Mouse (Mus musculus) neural tube, embryonic 12.5 days (tissue): ENCODE results near the gene Rnf44. TPM values are rescaled to one million over a fixed set of nuclear protein-coding genes. Genes with fewer than 3 reads are reported as not detected.
A peak's percentile ranks its signal among the peaks of the same experiment; 100 is the strongest.

Source experiments
- ATAC-seq: fragments of 200-750 bp; cut with Nextera tagmentation; 2 replicates; pipeline ENCODE4 v1.8.0; 2017; ENCODE audit warnings: low read depth, mild to moderate bottlenecking, moderate TSS enrichment, moderate library complexity; ENCODE audit not compliant: low FRiP score
- H3K27ac ChIP-seq: fragments of 300-500 bp; sonication (generic); 2 replicates; pipeline ENCODE4 v1.5.1; 2016
- H3K27me3 ChIP-seq: fragments of 300-500 bp; sonication (generic); replicated peaks from 2 replicates; pipeline ENCODE4 v1.6.1; 2016; ENCODE audit warnings: mild to moderate bottlenecking
- H3K36me3 ChIP-seq: fragments of 300-500 bp; sonication (generic); 2 replicates; pipeline ENCODE4 v1.6.1; 2016; ENCODE audit warnings: mild to moderate bottlenecking
- H3K4me1 ChIP-seq: fragments of 300-500 bp; sonication (generic); 2 replicates; pipeline ENCODE4 v1.6.1; 2016
- H3K4me2 ChIP-seq: fragments of 300-500 bp; sonication (generic); replicated peaks from 2 replicates; pipeline ENCODE4 v1.6.1; 2016; ENCODE audit warnings: mild to moderate bottlenecking
- H3K4me3 ChIP-seq: fragments of 300-500 bp; sonication (generic); 2 replicates; pipeline ENCODE4 v1.5.1; 2016
- H3K9ac ChIP-seq: fragments of 300-500 bp; sonication (generic); 2 replicates; pipeline ENCODE4 v1.6.1; 2016; ENCODE audit warnings: mild to moderate bottlenecking
- H3K9me3 ChIP-seq: fragments of 300-500 bp; sonication (generic); 2 replicates; pipeline ENCODE4 v1.6.1; 2016; ENCODE audit warnings: mild to moderate bottlenecking
- WGBS: fragments of 180-500 bp; shearing (Covaris S2); methylation state at CpG from one replicate; pipeline ENCODE4 v1.1.7; 2016; 5-methylcytosine and 5-hydroxymethylcytosine counted together
- polyA plus RNA-seq: library from polyadenylated mRNA; unstranded; fragments of >200 nt; fragmentation: Nextera tagmentation; extraction: Ambion mirVana; gene quantifications from 2 replicates; pipeline ENCODE4 v1.2.1, GENCODE M21; 2016

Gene Rnf44
- polyA plus RNA-seq, 1 experiment from 2014 or later: 105 TPM

- Histone ChIP-seq H3K4me1 (peaks cover 27% of the 10 kb centered on the region), H3K36me3 (peaks cover 53% of the 10 kb centered on the region), H3K9ac (peak overlapping the region; percentile 96; the same call in 1 of the 2 replicates), H3K4me3 (0 out of 2 replicates have a peak overlapping the region, but pooled peaks have one; percentile 1), H3K27ac (no peak overlapping the region), H3K27me3 (no peaks in the 10 kb centered on the region), H3K4me2 (peak overlapping the region; percentile 80), H3K9me3 (no peaks in the 10 kb centered on the region)
- WGBS: 79% methylated on average over 3 of the region's 3 CpGs
- no peak for ATAC-seq
Observed at GRCm38 (mm10) chr13:54684140-54684896, 9.4 kb downstream of the Rnf44 start.

- no peak for ATAC-seq
Observed at GRCm38 (mm10) chr13:54683301-54683700, 10.4 kb downstream of the Rnf44 start.

GRCm38 (mm10) chr13:54681291-54681690 lies 12.4 kb downstream of the Rnf44 start:
- 91% methylated on average over 8 of the region's 8 CpGs for WGBS
- ATAC-seq: no peak
- H3K4me3 ChIP-seq: no peak overlapping the region
- no peak overlapping the region for H3K27ac ChIP-seq
- H3K4me1 ChIP-seq: peaks cover 22% of the 10 kb centered on the region
- H3K4me2 ChIP-seq: no peak overlapping the region
- H3K9me3 ChIP-seq: no peaks in the 10 kb centered on the region
- H3K36me3 ChIP-seq: peaks cover 61% of the 10 kb centered on the region
- H3K9ac ChIP-seq: no peak overlapping the region
- no peaks in the 10 kb centered on the region for H3K27me3 ChIP-seq

More at GRCm38 (mm10) chr13:54683301-54683700, 10.4 kb downstream of the Rnf44 start:
- Histone ChIP-seq H3K27me3 (no peaks in the 10 kb centered on the region), H3K4me3 (no peak overlapping the region), H3K36me3 (peaks cover 61% of the 10 kb centered on the region), H3K4me1 (peaks cover 23% of the 10 kb centered on the region), H3K4me2 (no peak overlapping the region), H3K27ac (no peak overlapping the region), H3K9me3 (no peaks in the 10 kb centered on the region), H3K9ac (no peak overlapping the region)
- 90% methylated on average over 3 of the region's 3 CpGs for WGBS

- H3K4me3 ChIP-seq: no peak overlapping the region
- no peak overlapping the region for H3K27ac ChIP-seq
- H3K9me3 ChIP-seq: no peaks in the 10 kb centered on the region
- H3K27me3 ChIP-seq: no peaks in the 10 kb centered on the region
- no peak overlapping the region for H3K9ac ChIP-seq
- no peak for ATAC-seq
- 84% methylated on average over 17 of the region's 17 CpGs for WGBS
- H3K4me2 ChIP-seq: no peak overlapping the region
- H3K4me1 ChIP-seq: peaks cover 13% of the 10 kb centered on the region
- peaks cover 61% of the 10 kb centered on the region for H3K36me3 ChIP-seq
Observed at GRCm38 (mm10) chr13:54680184-54680853, 13.4 kb downstream of the Rnf44 start.

- no peak overlapping the region for H3K27ac ChIP-seq
- no peaks in the 10 kb centered on the region for H3K9me3 ChIP-seq
- no peaks in the 10 kb centered on the region for H3K27me3 ChIP-seq
- no peak for ATAC-seq
- no peak overlapping the region for H3K4me3 ChIP-seq
- H3K9ac ChIP-seq: no peak overlapping the region
- WGBS: 83% methylated on average over 4 of the region's 4 CpGs
- H3K36me3 ChIP-seq: peaks cover 45% of the 10 kb centered on the region
- no peaks in the 10 kb centered on the region for H3K4me1 ChIP-seq
- no peak overlapping the region for H3K4me2 ChIP-seq
Observed at GRCm38 (mm10) chr13:54678263-54678662, 15.4 kb downstream of the Rnf44 start.

GRCm38 (mm10) chr13:54675895-54676590 lies 17.7 kb downstream of the Rnf44 start:
- Histone ChIP-seq H3K4me1 (no peaks in the 10 kb centered on the region), H3K27ac (no peak overlapping the region), H3K4me3 (no peak overlapping the region), H3K9ac (no peak overlapping the region), H3K27me3 (no peaks in the 10 kb centered on the region), H3K36me3 (peaks cover 23% of the 10 kb centered on the region), H3K4me2 (no peak overlapping the region), H3K9me3 (no peaks in the 10 kb centered on the region)
- ATAC-seq: no peak
- WGBS: 68% methylated on average over 11 of the region's 11 CpGs

GRCm38 (mm10) chr13:54670491-54670890 lies 23.2 kb downstream of the Rnf44 start:
- 68% methylated on average over 2 of the region's 2 CpGs for WGBS

GRCm38 (mm10) chr13:54665062-54665461 lies 28.6 kb downstream of the Rnf44 start:
- Histone ChIP-seq H3K4me2 (no peak overlapping the region), H3K9me3 (no peaks in the 10 kb centered on the region), H3K9ac (no peak overlapping the region), H3K36me3 (peaks cover 52% of the 10 kb centered on the region), H3K27ac (no peak overlapping the region), H3K4me1 (no peaks in the 10 kb centered on the region), H3K4me3 (no peak overlapping the region), H3K27me3 (no peaks in the 10 kb centered on the region)
- 94% methylated on average over 7 of the region's 7 CpGs for WGBS
- no peak for ATAC-seq

More at GRCm38 (mm10) chr13:54670491-54670890, 23.2 kb downstream of the Rnf44 start:
- H3K4me3 ChIP-seq: no peak overlapping the region
- peaks cover 14% of the 10 kb centered on the region; the same call in 1 of the 2 replicates for H3K36me3 ChIP-seq
- H3K9ac ChIP-seq: no peak overlapping the region
- H3K27me3 ChIP-seq: no peaks in the 10 kb centered on the region
- H3K4me2 ChIP-seq: no peak overlapping the region
- H3K4me1 ChIP-seq: no peaks in the 10 kb centered on the region
- H3K9me3 ChIP-seq: no peaks in the 10 kb centered on the region
- ATAC-seq: no peak
- H3K27ac ChIP-seq: no peak overlapping the region

- ATAC-seq: no peak
- no peak overlapping the region for H3K9ac ChIP-seq
- no peak overlapping the region for H3K4me3 ChIP-seq
- H3K9me3 ChIP-seq: no peaks in the 10 kb centered on the region
- peaks cover 55% of the 10 kb centered on the region for H3K36me3 ChIP-seq
- 89% methylated on average over 1 of the region's 1 CpGs for WGBS
- H3K27me3 ChIP-seq: no peaks in the 10 kb centered on the region
- no peaks in the 10 kb centered on the region for H3K4me1 ChIP-seq
- no peak overlapping the region for H3K27ac ChIP-seq
- H3K4me2 ChIP-seq: no peak overlapping the region
Observed at GRCm38 (mm10) chr13:54664509-54664908, 29.2 kb downstream of the Rnf44 start.

GRCm38 (mm10) chr13:54663999-54664398 lies 29.7 kb downstream of the Rnf44 start:
- no peaks in the 10 kb centered on the region for H3K27me3 ChIP-seq
- ATAC-seq: no peak
- no peaks in the 10 kb centered on the region for H3K4me1 ChIP-seq
- H3K4me3 ChIP-seq: no peak overlapping the region
- no peak overlapping the region for H3K4me2 ChIP-seq
- no peak overlapping the region for H3K9ac ChIP-seq
- H3K36me3 ChIP-seq: peaks cover 58% of the 10 kb centered on the region
- H3K27ac ChIP-seq: no peak overlapping the region
- WGBS: 82% methylated on average over 4 of the region's 4 CpGs
- no peaks in the 10 kb centered on the region for H3K9me3 ChIP-seq

- ATAC-seq: no peak
- 83% methylated on average over 12 of the region's 12 CpGs for WGBS
- no peak overlapping the region for H3K9ac ChIP-seq
- H3K4me1 ChIP-seq: no peaks in the 10 kb centered on the region
- no peak overlapping the region for H3K4me2 ChIP-seq
- H3K27ac ChIP-seq: no peak overlapping the region
- H3K9me3 ChIP-seq: no peaks in the 10 kb centered on the region
- H3K36me3 ChIP-seq: peaks cover 73% of the 10 kb centered on the region
- no peaks in the 10 kb centered on the region for H3K27me3 ChIP-seq
- no peak overlapping the region for H3K4me3 ChIP-seq
Observed at GRCm38 (mm10) chr13:54661358-54661757, 32.3 kb downstream of the Rnf44 start.

GRCm38 (mm10) chr13:54660877-54661276 lies 32.8 kb downstream of the Rnf44 start:
- Histone ChIP-seq H3K27me3 (no peaks in the 10 kb centered on the region), H3K9me3 (no peaks in the 10 kb centered on the region), H3K27ac (no peak overlapping the region), H3K9ac (no peak overlapping the region), H3K4me1 (no peaks in the 10 kb centered on the region), H3K4me3 (no peak overlapping the region), H3K4me2 (no peak overlapping the region), H3K36me3 (peaks cover 77% of the 10 kb centered on the region)
- no peak for ATAC-seq
- 52% methylated on average over 5 of the region's 5 CpGs for WGBS
